Mouse (Mus musculus): Measurements from ENCODE around the gene Fli1. TPM values are rescaled to one million over a fixed set of nuclear protein-coding genes. Genes with fewer than 3 reads are reported as not detected.

Gene Fli1
- polyA plus RNA-seq, 1 experiment from 2014 or later = 11.5 TPM

- DNase-seq (peak; percentile 65), ATAC-seq (peak; percentile 26; the same call in 1 of the 2 replicates)
- no peak for TF ChIP-seq EP300 (IDR thresholded peaks at IDR 0.05; ENCODE audit: low read depth)
- Histone ChIP-seq H3K27ac (ENCODE audit: low read depth) (peak overlapping the region; percentile 84), H3K9me3 (ENCODE audit: low read length) (no peaks in the 10 kb centered on the region), H3K4me1 (ENCODE audit: insufficient read depth) (peaks cover 63% of the 10 kb centered on the region), H3K27me3 (ENCODE audit: insufficient read depth, low read length) (no peaks in the 10 kb centered on the region), H3K9ac (replicated peaks) (no peak overlapping the region), H3K36me3 (replicated peaks; ENCODE audit: insufficient read depth, low read length) (no peaks in the 10 kb centered on the region), H3K4me3 (ENCODE audit: low read depth, low read length) (no peak overlapping the region), H3K4me2 (ENCODE audit: low read depth, low read length) (peak overlapping the region; percentile 57)
- 21% methylated on average over 7 of the region's 7 CpGs for WGBS (ENCODE audit: insufficient replicate concordance)
Observed at GRCm38 (mm10) chr9:32509706-32510156, 32.9 kb downstream of the Fli1 start.

GRCm38 (mm10) chr9:32508648-32509047 lies 34.0 kb downstream of the Fli1 start:
- ATAC-seq (peak; percentile 60), DNase-seq (peak; percentile 41)
- WGBS (ENCODE audit: insufficient replicate concordance) = 30% methylated on average over 2 of the region's 2 CpGs
- Histone ChIP-seq H3K27ac (ENCODE audit: low read depth) (peak overlapping the region; percentile 84), H3K4me3 (ENCODE audit: low read depth, low read length) (no peak overlapping the region), H3K9ac (replicated peaks) (no peak overlapping the region), H3K4me1 (ENCODE audit: insufficient read depth) (peaks cover 57% of the 10 kb centered on the region), H3K4me2 (ENCODE audit: low read depth, low read length) (peak overlapping the region; percentile 38; the same call in 1 of the 2 replicates), H3K27me3 (ENCODE audit: insufficient read depth, low read length) (no peaks in the 10 kb centered on the region), H3K36me3 (replicated peaks; ENCODE audit: insufficient read depth, low read length) (no peaks in the 10 kb centered on the region), H3K9me3 (ENCODE audit: low read length) (no peaks in the 10 kb centered on the region)
- TF ChIP-seq EP300 (IDR thresholded peaks at IDR 0.05; ENCODE audit: low read depth) = no peak
- no peak for TF ChIP-seq CTCF (IDR thresholded peaks at IDR 0.05; ENCODE audit: low read depth)

GRCm38 (mm10) chr9:32508118-32508517 lies 34.5 kb downstream of the Fli1 start:
- peaks cover 58% of the 10 kb centered on the region for H3K4me1 ChIP-seq (ENCODE audit: insufficient read depth)
- 44% methylated on average over 8 of the region's 8 CpGs for WGBS (ENCODE audit: insufficient replicate concordance)
- H3K9me3 ChIP-seq (ENCODE audit: low read length) = no peaks in the 10 kb centered on the region
- ATAC-seq = no peak
- H3K4me3 ChIP-seq (ENCODE audit: low read depth, low read length) = no peak overlapping the region
- no peaks in the 10 kb centered on the region for H3K36me3 ChIP-seq (replicated peaks; ENCODE audit: insufficient read depth, low read length)
- TF ChIP-seq EP300 (IDR thresholded peaks at IDR 0.05; ENCODE audit: low read depth) (no peak), CTCF (IDR thresholded peaks at IDR 0.05; ENCODE audit: low read depth) (no peak)
- no peak for DNase-seq
- H3K27me3 ChIP-seq (ENCODE audit: insufficient read depth, low read length) = no peaks in the 10 kb centered on the region
- peak overlapping the region; percentile 78 for H3K27ac ChIP-seq (ENCODE audit: low read depth)
- H3K9ac ChIP-seq (replicated peaks) = no peak overlapping the region
- H3K4me2 ChIP-seq (ENCODE audit: low read depth, low read length) = peak overlapping the region; percentile 38; the same call in 1 of the 2 replicates

GRCm38 (mm10) chr9:32506866-32507861 lies 35.5 kb downstream of the Fli1 start:
- Histone ChIP-seq H3K4me3 (ENCODE audit: low read depth, low read length) (no peak overlapping the region), H3K4me2 (ENCODE audit: low read depth, low read length) (peak overlapping the region; percentile 38), H3K27ac (ENCODE audit: low read depth) (peak overlapping the region; percentile 78), H3K9ac (replicated peaks) (no peak overlapping the region), H3K27me3 (ENCODE audit: insufficient read depth, low read length) (no peaks in the 10 kb centered on the region), H3K4me1 (ENCODE audit: insufficient read depth) (peaks cover 52% of the 10 kb centered on the region), H3K36me3 (replicated peaks; ENCODE audit: insufficient read depth, low read length) (no peaks in the 10 kb centered on the region), H3K9me3 (ENCODE audit: low read length) (no peaks in the 10 kb centered on the region)
- no peak for TF ChIP-seq CTCF (IDR thresholded peaks at IDR 0.05; ENCODE audit: low read depth)
- DNase-seq = no peak
- no peak for ATAC-seq
- 49% methylated on average over 15 of the region's 15 CpGs for WGBS (ENCODE audit: insufficient replicate concordance)

GRCm38 (mm10) chr9:32506161-32506560 lies 36.5 kb downstream of the Fli1 start:
- no peaks in the 10 kb centered on the region for H3K27me3 ChIP-seq (ENCODE audit: insufficient read depth, low read length)
- no peak for ATAC-seq
- no peak for DNase-seq
- H3K27ac ChIP-seq (ENCODE audit: low read depth) = peak overlapping the region; percentile 64
- H3K4me2 ChIP-seq (ENCODE audit: low read depth, low read length) = no peak overlapping the region
- no peaks in the 10 kb centered on the region for H3K9me3 ChIP-seq (ENCODE audit: low read length)
- H3K4me1 ChIP-seq (ENCODE audit: insufficient read depth) = peaks cover 48% of the 10 kb centered on the region
- H3K36me3 ChIP-seq (replicated peaks; ENCODE audit: insufficient read depth, low read length) = no peaks in the 10 kb centered on the region
- no peak overlapping the region for H3K4me3 ChIP-seq (ENCODE audit: low read depth, low read length)
- TF ChIP-seq EP300 (IDR thresholded peaks at IDR 0.05; ENCODE audit: low read depth) (peak; percentile 58), CTCF (IDR thresholded peaks at IDR 0.05; ENCODE audit: low read depth) (no peak)
- no peak overlapping the region for H3K9ac ChIP-seq (replicated peaks)
- WGBS (ENCODE audit: insufficient replicate concordance) = 15% methylated on average over 8 of the region's 8 CpGs

- no peaks in the 10 kb centered on the region for H3K36me3 ChIP-seq (replicated peaks; ENCODE audit: insufficient read depth, low read length)
- H3K27ac ChIP-seq (ENCODE audit: low read depth) = peak overlapping the region; percentile 64
- WGBS (ENCODE audit: insufficient replicate concordance) = 68% methylated on average over 7 of the region's 7 CpGs
- no peak for TF ChIP-seq CTCF (IDR thresholded peaks at IDR 0.05; ENCODE audit: low read depth)
- no peak for TF ChIP-seq EP300 (IDR thresholded peaks at IDR 0.05; ENCODE audit: low read depth)
- no peak overlapping the region for H3K9ac ChIP-seq (replicated peaks)
- no peak overlapping the region for H3K4me3 ChIP-seq (ENCODE audit: low read depth, low read length)
- H3K27me3 ChIP-seq (ENCODE audit: insufficient read depth, low read length) = no peaks in the 10 kb centered on the region
- DNase-seq = no peak
- H3K9me3 ChIP-seq (ENCODE audit: low read length) = no peaks in the 10 kb centered on the region
- H3K4me2 ChIP-seq (ENCODE audit: low read depth, low read length) = no peak overlapping the region
- H3K4me1 ChIP-seq (ENCODE audit: insufficient read depth) = peaks cover 48% of the 10 kb centered on the region
- no peak for ATAC-seq
Observed at GRCm38 (mm10) chr9:32505460-32506075, 37.1 kb downstream of the Fli1 start.
